Mouse (Mus musculus) adrenal gland (tissue): ENCODE results near the gene Srsf6.

Experiments used
- intact Hi-C: fragments of 180-260 bp; cut with DNase I; formaldehyde crosslinking; loops from one replicate; pipeline ENCODE4 v1.15.1; 2025

The Srsf6 gene

DNA sequence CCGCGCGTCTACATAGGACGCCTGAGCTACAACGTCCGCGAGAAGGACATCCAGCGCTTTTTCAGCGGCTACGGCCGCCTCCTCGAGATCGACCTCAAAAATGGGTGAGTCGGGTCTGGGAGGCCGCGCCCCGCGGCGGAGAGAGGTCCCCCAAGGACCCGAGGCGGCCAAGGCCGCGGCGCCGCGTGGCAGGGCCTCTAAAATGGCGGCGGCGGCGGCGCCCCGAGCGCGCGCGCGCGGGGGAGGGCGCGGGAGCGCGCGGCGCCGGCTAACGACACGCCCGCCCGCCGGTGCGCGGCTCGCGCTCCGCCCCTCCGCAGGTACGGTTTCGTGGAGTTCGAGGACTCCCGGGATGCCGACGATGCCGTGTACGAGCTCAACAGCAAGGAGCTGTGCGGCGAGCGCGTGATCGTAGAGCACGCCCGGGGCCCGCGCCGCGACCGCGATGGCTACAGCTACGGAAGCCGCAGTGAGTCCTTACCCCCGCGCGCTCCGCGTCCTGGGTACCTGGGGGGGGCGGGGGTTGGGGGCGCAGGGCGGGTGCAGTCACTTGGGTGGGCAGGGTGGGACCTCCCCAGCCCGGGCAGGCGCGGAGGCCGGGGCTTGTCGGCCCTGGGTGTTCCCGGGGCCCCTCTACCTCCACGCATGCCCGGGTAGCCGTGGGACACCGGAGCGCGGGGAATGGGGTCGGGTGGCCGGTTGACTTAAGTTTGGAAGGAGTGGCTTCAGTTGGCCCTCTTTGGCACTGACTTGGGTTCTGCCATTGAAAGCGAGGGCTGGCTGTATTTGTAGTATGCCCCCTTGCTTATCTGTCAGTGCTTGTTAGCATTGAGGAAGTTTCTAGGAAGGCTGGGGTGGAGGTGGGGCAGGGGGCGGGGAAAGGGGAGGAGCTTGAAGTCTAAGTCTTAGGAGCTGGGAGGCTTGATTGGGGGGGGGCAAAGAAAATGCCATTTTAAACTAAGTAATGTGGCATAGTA is 634 bp downstream of the Srsf6 start:
- intact Hi-C loops: no loop called here

- intact Hi-C loops: no loop called here
These were observed 1.4 kb downstream of the Srsf6 start for GRCm38 (mm10) chr2:162932706-162933105.

DNA sequence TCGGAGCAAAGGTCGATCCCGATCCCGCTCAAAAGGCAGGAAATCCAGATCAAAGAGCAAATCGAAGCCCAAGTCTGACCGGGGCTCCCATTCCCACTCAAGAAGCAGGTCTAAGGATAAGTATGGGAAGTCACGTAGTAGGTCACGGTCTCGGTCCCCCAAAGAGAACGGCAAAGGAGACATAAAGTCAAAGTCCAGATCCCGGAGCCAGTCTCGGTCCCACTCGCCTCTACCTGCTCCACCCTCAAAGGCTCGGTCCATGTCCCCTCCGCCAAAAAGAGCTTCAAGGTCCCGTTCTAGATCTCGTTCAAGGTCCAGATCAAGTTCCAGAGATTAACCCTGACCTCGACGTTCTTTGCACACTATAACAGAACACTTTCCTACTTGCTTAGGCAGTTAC is 3.1 kb downstream of the Srsf6 start:
- intact Hi-C loops: no loop called here

GRCm38 (mm10) chr2:162935700-162936099 is 4.4 kb downstream of the Srsf6 start:
- intact Hi-C loops: no loop called here

- intact Hi-C loops: no loop called here
These were observed 8.2 kb downstream of the Srsf6 start for GRCm38 (mm10) chr2:162939562-162939961.

GRCm38 (mm10) chr2:162943148-162943846 is 12.0 kb downstream of the Srsf6 start, which contains the start of gene L3mbtl1:
Gene L3mbtl1 (plus strand): TSS chr2:162943472.
- intact Hi-C loops: no loop called here

DNA sequence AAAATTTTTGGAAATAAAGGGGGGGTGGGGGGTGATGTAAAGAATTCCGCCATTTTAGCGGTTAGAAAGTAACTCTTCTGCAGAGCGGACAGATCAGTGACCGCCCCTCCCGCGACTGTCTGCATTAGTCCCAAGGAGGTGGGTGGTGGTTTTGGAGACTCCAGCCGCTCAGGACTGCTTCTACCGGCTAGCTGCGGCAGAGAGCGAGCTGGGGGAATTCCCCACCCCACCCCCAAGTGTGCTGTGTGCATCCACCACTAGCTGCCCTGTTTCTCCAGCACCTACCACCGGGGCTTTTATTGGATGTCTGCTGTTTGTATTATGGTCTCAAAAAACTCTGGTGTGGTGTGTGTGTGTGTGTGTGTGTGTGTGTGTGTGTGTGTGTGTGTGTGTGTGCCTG is 12.6 kb downstream of the Srsf6 start:
- intact Hi-C loops: no loop called here

- intact Hi-C loops: no loop called here
These were observed 15.6 kb downstream of the Srsf6 start for GRCm38 (mm10) chr2:162946964-162947363.

DNA sequence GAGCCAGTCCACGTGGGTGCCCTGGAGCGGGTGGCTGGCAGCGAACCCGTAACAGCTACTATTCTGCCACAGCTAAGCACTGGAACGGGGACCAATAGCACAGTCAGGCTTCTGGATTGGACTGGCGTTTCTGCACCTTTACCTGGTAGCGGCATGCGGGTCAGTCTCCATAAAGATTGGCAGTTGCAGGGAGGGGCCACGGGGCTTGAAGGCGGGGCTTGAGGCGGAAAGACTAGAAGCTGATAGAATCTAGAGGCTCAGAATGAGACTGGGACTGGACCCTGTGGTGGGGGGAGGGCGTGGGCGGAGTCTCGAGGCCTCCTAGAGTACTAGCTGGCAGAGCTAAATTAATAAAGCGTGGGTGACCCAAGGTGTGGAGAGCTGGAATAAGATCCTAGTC is 16.4 kb downstream of the Srsf6 start:
- intact Hi-C loops: no loop called here

DNA sequence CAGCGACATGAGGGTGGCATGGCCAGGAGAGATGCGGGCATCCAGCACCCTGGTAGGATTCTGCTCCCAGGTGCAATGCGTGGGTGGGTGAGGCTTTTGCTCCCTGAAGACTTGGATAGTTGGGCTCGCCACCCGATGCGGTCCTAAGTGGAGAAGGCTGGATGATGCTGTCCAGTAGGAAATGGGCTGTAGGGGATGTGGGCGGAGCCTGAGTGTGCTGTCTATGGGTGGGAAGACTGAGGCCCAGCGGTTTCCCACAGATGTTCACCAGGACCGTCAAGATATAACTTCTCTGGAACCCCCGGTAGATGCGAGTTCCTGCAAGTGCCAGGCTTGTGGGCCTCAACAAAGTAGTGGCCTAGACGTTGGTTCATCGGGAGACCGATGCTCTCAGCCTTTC is 16.9 kb downstream of the Srsf6 start:
- intact Hi-C loops: no loop called here

- intact Hi-C loops: no loop called here
These were observed 19.4 kb downstream of the Srsf6 start for GRCm38 (mm10) chr2:162950776-162951175.

DNA sequence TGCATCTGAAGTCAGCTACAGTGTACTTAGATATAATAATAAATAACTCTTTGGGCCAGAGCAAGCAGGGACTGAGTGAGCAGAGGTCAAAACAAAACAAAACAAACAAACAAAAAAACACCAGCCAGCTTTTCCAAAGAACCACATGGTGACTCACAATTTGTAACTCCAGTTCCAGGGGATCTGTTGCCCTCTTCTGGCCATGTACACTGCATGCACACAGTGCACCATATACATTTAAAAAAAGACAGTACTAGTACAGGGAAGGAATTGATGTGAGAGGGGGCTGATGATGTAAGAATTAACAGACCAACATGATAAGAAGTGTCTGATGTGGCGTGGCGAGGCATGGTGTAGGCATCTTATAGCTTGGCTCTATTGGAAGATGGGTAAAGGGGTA is 25.5 kb downstream of the Srsf6 start:
- intact Hi-C loops: loop anchor here (1.0 kb wide), 1 partner anchor 35 kb away; no protein-coding TSS in a partner anchor

GRCm38 (mm10) chr2:162961321-162961720 is 30.0 kb downstream of the Srsf6 start:
- intact Hi-C loops: no loop called here

DNA sequence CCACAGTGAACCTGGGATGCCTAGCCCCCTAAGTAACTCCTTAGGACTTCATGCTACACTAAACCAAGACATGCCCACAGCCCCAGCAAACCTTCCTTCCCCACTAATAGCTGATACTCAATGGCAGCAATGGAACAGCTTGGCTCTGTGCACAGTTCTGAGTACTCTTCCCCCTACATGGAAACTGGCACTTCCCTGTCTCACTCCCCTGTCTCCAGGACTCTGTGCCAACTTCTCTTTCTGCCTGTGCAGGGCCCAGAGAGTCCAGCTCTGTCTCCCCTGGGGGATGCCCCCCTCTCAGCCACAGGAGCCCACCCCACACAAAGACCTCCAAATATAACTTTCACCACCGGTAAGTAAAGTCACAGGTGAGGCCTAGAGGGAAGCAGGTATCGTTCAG is 35.4 kb downstream of the Srsf6 start:
- intact Hi-C loops: no loop called here

DNA sequence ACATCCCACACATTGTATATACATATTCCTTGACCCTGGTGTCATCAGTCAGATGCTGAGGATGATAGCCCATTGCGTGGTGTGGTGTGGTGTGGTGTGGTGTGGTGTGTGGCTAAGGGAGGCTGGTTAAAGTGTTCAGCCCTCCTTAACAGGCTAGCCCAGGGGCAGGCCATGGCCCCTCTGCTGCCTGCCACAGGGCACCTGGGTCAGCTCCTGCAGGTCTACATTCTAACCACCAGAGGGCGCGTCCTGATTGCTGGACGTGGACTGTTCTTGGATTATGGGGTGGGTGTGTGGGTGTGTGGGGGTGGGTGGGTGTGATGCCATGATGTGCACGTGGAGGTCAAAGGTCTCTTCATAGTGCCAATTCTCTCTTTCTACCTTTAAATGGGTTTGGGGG is 37.0 kb downstream of the Srsf6 start:
- intact Hi-C loops: loop anchor here (2.0 kb wide), 1 partner anchor 30 kb away; no protein-coding TSS in a partner anchor

GRCm38 (mm10) chr2:162969101-162969500 is 37.8 kb downstream of the Srsf6 start:
- intact Hi-C loops: loop anchor here (2.0 kb wide), 1 partner anchor 30 kb away; no protein-coding TSS in a partner anchor

DNA sequence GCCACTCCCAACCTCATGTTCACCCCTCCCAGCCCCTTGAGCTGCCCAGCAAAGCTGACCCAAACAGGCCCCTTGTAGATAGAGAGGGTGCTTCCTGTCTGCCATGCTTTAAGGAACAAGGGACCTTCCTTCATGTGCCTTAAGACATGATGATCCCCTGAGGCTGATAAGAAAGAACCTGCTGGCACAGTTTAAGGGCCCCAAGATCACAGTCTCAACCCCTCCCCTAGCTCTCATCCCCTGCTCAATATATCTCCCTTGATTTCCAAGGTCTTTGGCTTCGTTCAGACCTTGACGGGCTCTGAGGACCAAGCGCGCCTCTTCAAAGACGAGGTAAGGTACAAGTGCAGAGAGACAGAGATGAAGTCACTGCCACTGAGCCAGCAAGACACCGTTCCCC is 39.6 kb downstream of the Srsf6 start:
- intact Hi-C loops: no loop called here

- intact Hi-C loops: no loop called here
These were observed 41.4 kb downstream of the Srsf6 start for GRCm38 (mm10) chr2:162972752-162973151.

GRCm38 (mm10) chr2:162973206-162973605 is 41.9 kb downstream of the Srsf6 start:
- intact Hi-C loops: no loop called here

DNA sequence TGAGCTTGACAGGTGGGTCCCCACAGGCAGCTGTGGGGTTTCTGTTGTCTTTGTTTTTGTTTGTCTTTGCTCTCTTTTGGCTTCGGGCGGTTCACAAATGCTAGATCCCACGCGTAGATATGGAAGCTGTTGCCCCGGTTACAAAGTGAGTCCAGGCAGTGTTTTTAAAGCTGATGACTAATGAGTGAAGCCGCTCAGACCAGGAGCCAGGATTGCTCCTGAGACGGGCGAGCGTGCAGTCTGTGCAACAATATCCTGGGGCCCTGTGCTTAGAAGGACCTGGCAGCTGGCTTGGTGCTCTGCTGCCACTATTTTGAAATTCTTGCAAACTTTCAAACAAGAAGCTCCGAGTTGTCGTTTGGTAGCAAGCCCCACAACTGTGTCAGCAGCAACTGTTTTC is 42.3 kb downstream of the Srsf6 start:
- intact Hi-C loops: no loop called here

DNA sequence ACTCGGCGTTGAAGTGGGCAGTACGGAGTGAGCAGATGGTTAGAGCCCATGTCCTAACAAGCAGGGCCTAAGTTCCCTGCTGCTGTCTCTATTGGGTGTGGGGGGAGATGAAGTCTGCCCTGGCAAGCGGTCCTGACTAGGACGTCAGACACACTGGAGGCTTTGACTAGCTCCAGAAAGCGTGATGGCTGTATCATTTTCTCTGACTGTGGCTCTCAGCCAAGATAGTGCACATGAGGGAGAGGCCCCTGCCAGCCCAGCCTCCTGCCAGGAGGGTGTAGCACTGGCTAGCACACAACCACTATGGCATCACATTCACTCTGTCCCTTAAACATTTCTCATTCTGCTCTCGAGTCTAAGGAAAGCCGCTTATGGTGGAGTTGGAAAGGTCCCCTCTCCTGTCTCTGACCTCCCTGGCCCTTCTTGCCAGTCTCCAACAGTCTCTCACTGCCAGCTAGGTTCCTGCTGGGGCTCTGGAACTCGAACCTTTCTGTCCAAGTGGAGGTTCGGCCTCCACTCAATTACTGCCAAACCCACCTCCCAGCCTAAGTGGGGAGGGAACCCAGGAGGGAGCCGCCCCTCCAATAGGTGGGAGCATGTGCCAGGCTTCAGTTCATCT is 43.9 kb downstream of the Srsf6 start:
- intact Hi-C loops: no loop called here

DNA sequence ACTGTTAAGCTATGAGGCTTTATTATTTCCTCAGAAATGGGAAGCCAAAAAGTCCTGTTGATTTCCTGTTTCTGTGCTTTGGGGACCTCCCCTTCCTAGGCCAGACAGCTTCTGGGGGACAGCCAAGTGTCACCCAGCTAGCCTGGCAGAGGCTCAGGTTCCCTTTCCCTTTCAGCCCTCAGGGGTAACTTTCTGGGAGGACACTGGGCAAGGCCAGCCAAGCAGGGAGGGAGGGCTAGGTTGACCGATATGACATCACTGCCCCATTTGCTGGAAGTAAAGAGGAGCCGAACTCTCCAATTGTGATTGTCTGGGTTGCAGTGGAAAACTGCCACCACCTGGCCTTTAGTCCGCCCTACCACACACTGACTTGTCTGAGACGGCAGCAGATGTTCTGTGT is 44.7 kb downstream of the Srsf6 start:
- intact Hi-C loops: no loop called here
